Comparison of ENCODE assay signal across 24 mouse cellular contexts in the genomic region with DNA sequence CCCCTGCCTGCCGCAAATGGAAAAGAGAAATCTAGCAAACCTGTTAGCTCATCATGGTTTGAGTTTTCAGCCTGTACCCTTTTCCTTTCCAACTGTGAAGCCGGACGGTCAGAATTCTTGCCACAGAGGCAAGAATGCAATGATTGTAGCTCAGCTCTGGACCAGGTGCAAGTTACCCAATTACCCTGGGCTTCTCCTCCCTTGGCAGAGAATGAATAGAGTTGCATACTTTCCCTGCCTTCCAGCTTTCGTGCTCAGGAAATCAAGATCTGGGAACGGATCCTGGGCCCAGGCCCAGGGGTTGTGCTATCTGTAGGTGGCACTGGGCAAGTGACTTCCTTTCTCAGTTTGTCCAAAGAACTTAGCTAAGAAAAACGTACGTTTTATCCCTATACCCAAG. TPM values are rescaled to one million over a fixed set of nuclear protein-coding genes. Genes with fewer than 3 reads are reported as not detected.
"Had no signal": no experiment of that assay in that cellular context is flagged by ENCODE, and none has a peak within 500 bp of the region (broad histone marks: within the 10 kb centered on the region; RNA-seq: fewer than 3 reads in every experiment).

No protein-coding gene starts in this region.

- H3K36me3 ChIP-seq: limb, embryonic 15.5 days; lung, embryonic 15.5 days; midbrain, embryonic 12.5 days; midbrain, embryonic 15.5 days; neural tube, embryonic 13.5 days; stomach, embryonic 15.5 days had no signal

- H3K27ac ChIP-seq: limb, embryonic 15.5 days; liver, embryonic 14.5 days; lung, embryonic 15.5 days; midbrain, embryonic 12.5 days; midbrain, embryonic 15.5 days; neural tube, embryonic 13.5 days; stomach, embryonic 15.5 days had no signal

- H3K27me3 ChIP-seq: limb, embryonic 15.5 days; lung, embryonic 15.5 days; midbrain, embryonic 15.5 days; stomach, embryonic 15.5 days had no signal

- H3K4me2 ChIP-seq: limb, embryonic 15.5 days; liver, embryonic 11.5 days; lung, embryonic 15.5 days; midbrain, embryonic 12.5 days; midbrain, embryonic 15.5 days; neural tube, embryonic 13.5 days; stomach, embryonic 15.5 days had no signal

- DNase-seq: kidney, adult 9 months; kidney, postnatal 14 days; kidney, postnatal 4 days; layer of hippocampus, adult 9-11 months; liver, postnatal 0 days; lung, postnatal 10 days; lung, postnatal 4 days; retina, postnatal 1 day; right cerebral cortex, postnatal 25 days; spleen, adult 18-20 months; thymus, adult 18-20 months; thymus, postnatal 36 days had no signal

- H3K9ac ChIP-seq: limb, embryonic 15.5 days; liver, embryonic 14.5 days; liver, postnatal 0 days; lung, embryonic 15.5 days; midbrain, embryonic 12.5 days; midbrain, embryonic 15.5 days; neural tube, embryonic 13.5 days; stomach, embryonic 15.5 days had no signal

- ATAC-seq: liver, postnatal 0 days; midbrain, embryonic 15.5 days had no signal

- H3K9me3 ChIP-seq: limb, embryonic 15.5 days; lung, embryonic 15.5 days; midbrain, embryonic 12.5 days; midbrain, embryonic 15.5 days; neural tube, embryonic 13.5 days; stomach, embryonic 15.5 days had no signal

- H3K4me1 ChIP-seq: lung, embryonic 15.5 days; stomach, embryonic 15.5 days had no signal

- H3K4me3 ChIP-seq: limb, embryonic 15.5 days; lung, embryonic 15.5 days; midbrain, embryonic 12.5 days; midbrain, embryonic 15.5 days; myocyte; neural tube, embryonic 13.5 days; stomach, embryonic 15.5 days had no signal

RNA-seq across cellular contexts. Expression of a gene that starts 28.9 kb away (rescaled TPM):
- total RNA-seq: megakaryocyte, adult 5-6 weeks; monocyte, adult 5-6 weeks; neutrophil, adult 5-6 weeks had no signal
